In genomic region chr2:18676457-18676935, GRCm38 (mm10) we compare ENCODE assay signal across 8 mouse cellular contexts. TPM values are rescaled to one million over a fixed set of nuclear protein-coding genes. Genes with fewer than 3 reads are reported as not detected.
DNase-seq lines count a peak whose midpoint lies in the region; ATAC-seq and TF ChIP-seq lines count a peak whose summit lies in the region.

No protein-coding gene starts in this region.

- no peaks in the 10 kb centered on the region; the same call in 1 of the 2 replicates for H3K9me3 ChIP-seq in erythroblast, embryonic 14.5 days (ENCODE audit: control insufficient read depth, low read length)
- H3K9me3 ChIP-seq in midbrain, postnatal 0 days (ENCODE audit: low read length) = no peaks in the 10 kb centered on the region

- peak; percentile 67 to 86 for DNase-seq in cerebellum, postnatal 4 days (ENCODE audit: low spot score in 2 of 2)
- peak; percentile 85 for DNase-seq in gastrocnemius, postnatal 25 days
- peak; percentile 77 for DNase-seq in kidney, adult 11 months
- peak; percentile 88 for DNase-seq in liver
- DNase-seq in midbrain, postnatal 0 days (ENCODE audit: low spot score) = peak; percentile 94
- DNase-seq in splenic B cell, adult 2 months (ENCODE audit: low read depth, low spot score) = peak; percentile 82

- H3K9ac ChIP-seq in midbrain, postnatal 0 days (replicated peaks; ENCODE audit: low read length, poor library complexity, severe bottlenecking) = peak overlapping the region; percentile 96

- H3K4me3 ChIP-seq in erythroblast, embryonic 14.5 days (replicated peaks) = peak overlapping the region; percentile 66
- H3K4me3 ChIP-seq in midbrain, postnatal 0 days (ENCODE audit: low read depth, low read length) = peak overlapping the region; percentile 87

- peak overlapping the region; percentile 96 for H3K27ac ChIP-seq in midbrain, postnatal 0 days (ENCODE audit: low read depth, low read length)

- peak overlapping the region; percentile 90 for H3K4me2 ChIP-seq in midbrain, postnatal 0 days (ENCODE audit: low read depth, low read length, poor library complexity, severe bottlenecking)

- H3K36me3 ChIP-seq in erythroblast, embryonic 14.5 days (ENCODE audit: control insufficient read depth) = no peaks in the 10 kb centered on the region
- no peaks in the 10 kb centered on the region for H3K36me3 ChIP-seq in midbrain, postnatal 0 days (ENCODE audit: insufficient read depth, low read length)
- no peaks in the 10 kb centered on the region for H3K36me3 ChIP-seq in splenic B cell, adult 2 months (ENCODE audit: control insufficient read depth, insufficient read depth, low read length, poor library complexity, severe bottlenecking)

- no peak for ATAC-seq in erythroblast, adult 5-6 weeks (replicated peaks; ENCODE audit: low FRiP score, poor library complexity, severe bottlenecking)
- ATAC-seq in midbrain, postnatal 0 days (ENCODE audit: low FRiP score) = peak; percentile 86

- H3K27me3 ChIP-seq in erythroblast, embryonic 14.5 days (ENCODE audit: control insufficient read depth) = peaks cover 93% of the 10 kb centered on the region
- peaks cover 15% of the 10 kb centered on the region for H3K27me3 ChIP-seq in midbrain, postnatal 0 days (ENCODE audit: insufficient read depth, low read length)
- no peaks in the 10 kb centered on the region for H3K27me3 ChIP-seq in splenic B cell, adult 2 months (ENCODE audit: control insufficient read depth, insufficient read depth, low read length, poor library complexity, severe bottlenecking)

- WGBS in midbrain, postnatal 0 days = 0% methylated on average over 13 of the region's 64 CpGs

- no peak for TF ChIP-seq CTCF in midbrain, postnatal 0 days (IDR thresholded peaks at IDR 0.05)

- H3K4me1 ChIP-seq in erythroblast, embryonic 14.5 days (ENCODE audit: control insufficient read depth) = peaks cover 33% of the 10 kb centered on the region
- peaks cover 7% of the 10 kb centered on the region; the same call in 1 of the 2 replicates for H3K4me1 ChIP-seq in midbrain, postnatal 0 days (ENCODE audit: insufficient read depth, low read length)

RNA-seq across cellular contexts. Expression of gene Bmi1, which starts 0.3 kb away (rescaled TPM):
- polyA plus RNA-seq in erythroblast, embryonic 14.5 days (2012) = 0.13 TPM in 1 of 2 replicates, not detected in the other
- 10.8 and 11.5 TPM in 2 replicates for total RNA-seq in erythroblast, adult 5-6 weeks (2015; ENCODE audit: low replicate concordance)
- total RNA-seq in erythroblast, adult 5-6 weeks (2017; ENCODE audit: low replicate concordance) = 5.3 and 14.9 TPM in 2 replicates
- 10 to 100 TPM; 29.9 to 42.7 TPM for total RNA-seq in gastrocnemius, postnatal 25 days (2021)
- total RNA-seq in midbrain, postnatal 0 days (2014; rRNA removed) = 49.1 and 64.4 TPM in 2 replicates
- 11.5 and 13.1 TPM in 2 replicates for polyA plus RNA-seq in midbrain, postnatal 0 days (2015; fragmentation: Nextera tagmentation; extraction: Ambion mirVana)

RNA-seq across cellular contexts. Expression of gene Commd3, which starts 4.3 kb away (rescaled TPM):
- polyA plus RNA-seq in erythroblast, embryonic 14.5 days (2012) = 6.1 and 7.7 TPM in 2 replicates
- 32.6 and 37.3 TPM in 2 replicates for total RNA-seq in erythroblast, adult 5-6 weeks (2015; ENCODE audit: low replicate concordance)
- 34.3 and 51.4 TPM in 2 replicates for total RNA-seq in erythroblast, adult 5-6 weeks (2017; ENCODE audit: low replicate concordance)
- 10 to 100 TPM; 89.2 to 91.5 TPM for total RNA-seq in gastrocnemius, postnatal 25 days (2021)
- 128 and 139 TPM in 2 replicates for total RNA-seq in midbrain, postnatal 0 days (2014; rRNA removed)
- polyA plus RNA-seq in midbrain, postnatal 0 days (2015; fragmentation: Nextera tagmentation; extraction: Ambion mirVana) = 187 and 193 TPM in 2 replicates

RNA-seq across cellular contexts. Expression of gene Spag6, which starts 17.3 kb away (rescaled TPM):
- not detected in 2 replicates for polyA plus RNA-seq in erythroblast, embryonic 14.5 days (2012)
- not detected in 2 replicates for total RNA-seq in erythroblast, adult 5-6 weeks (2015; ENCODE audit: low replicate concordance)
- 0.60 TPM in 1 of 2 replicates, not detected in the other for total RNA-seq in erythroblast, adult 5-6 weeks (2017; ENCODE audit: low replicate concordance)
- under 1 TPM in 1 of 2 experiments, not detected in 1; 0.36 TPM for total RNA-seq in gastrocnemius, postnatal 25 days (2021)
- total RNA-seq in midbrain, postnatal 0 days (2014; rRNA removed) = not detected in 2 replicates
- polyA plus RNA-seq in midbrain, postnatal 0 days (2015; fragmentation: Nextera tagmentation; extraction: Ambion mirVana) = not detected in 2 replicates
